Mouse (Mus musculus) layer of hippocampus, postnatal 14 days (tissue): ENCODE results near the gene Gm9972. TPM values are rescaled to one million over a fixed set of nuclear protein-coding genes. Genes with fewer than 3 reads are reported as not detected.

ENCODE experiments used
- DNase-seq, 2 experiments: peaks; one replicate each; pipeline ENCODE4 v3.0.0; 2021 to 2022; ENCODE audit warnings: low spot score in 2 of 2, mixed read lengths in 1 of 2
- long read RNA-seq, 2 experiments: library from polyadenylated mRNA; stranded (forward); transcript quantifications; one replicate each; pipeline ENCODE4 v2.0.0; 2021
- total RNA-seq, 2 experiments: library from RNA; stranded (reverse); gene quantifications; 2 replicates each; pipeline ENCODE4 v1.2.3; 2021

The Gm9972 gene
- not detected for total RNA-seq
- long read RNA-seq, experiment 1 = 0 reads
- long read RNA-seq, experiment 2 = 0 reads

GRCm38 (mm10) chr11:43035446-43035845, at the start of gene Gm9972:
TSS of gene Gm9972 (plus strand) at chr11:43035746.
- no peak for DNase-seq

DNA sequence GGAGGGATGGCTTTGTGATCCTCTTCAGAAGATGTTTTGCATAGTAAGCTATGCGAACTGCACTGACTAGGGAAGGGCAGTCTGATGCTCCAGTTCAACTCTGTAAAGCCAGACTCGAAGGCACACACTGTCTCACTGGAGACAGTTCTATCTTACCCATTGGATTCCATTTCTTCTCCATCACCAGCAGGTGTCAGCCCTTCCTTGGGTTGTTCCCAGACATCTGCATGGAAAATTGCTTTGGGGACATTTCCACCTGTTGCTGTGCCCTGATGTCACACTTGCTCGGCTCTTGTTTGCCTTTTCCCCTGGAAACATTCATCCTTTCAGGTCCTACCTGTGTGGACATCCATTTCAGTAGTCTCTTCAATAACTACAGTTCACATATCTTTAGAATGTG, 36.4 kb upstream of the Gm9972 start:
- no peak for DNase-seq

GRCm38 (mm10) chr11:43011941-43012340, 23.6 kb upstream of the Gm9972 start:
- DNase-seq = no peak

- no peak for DNase-seq
Measured at GRCm38 (mm10) chr11:43012980-43013379, 22.6 kb upstream of the Gm9972 start.

DNA sequence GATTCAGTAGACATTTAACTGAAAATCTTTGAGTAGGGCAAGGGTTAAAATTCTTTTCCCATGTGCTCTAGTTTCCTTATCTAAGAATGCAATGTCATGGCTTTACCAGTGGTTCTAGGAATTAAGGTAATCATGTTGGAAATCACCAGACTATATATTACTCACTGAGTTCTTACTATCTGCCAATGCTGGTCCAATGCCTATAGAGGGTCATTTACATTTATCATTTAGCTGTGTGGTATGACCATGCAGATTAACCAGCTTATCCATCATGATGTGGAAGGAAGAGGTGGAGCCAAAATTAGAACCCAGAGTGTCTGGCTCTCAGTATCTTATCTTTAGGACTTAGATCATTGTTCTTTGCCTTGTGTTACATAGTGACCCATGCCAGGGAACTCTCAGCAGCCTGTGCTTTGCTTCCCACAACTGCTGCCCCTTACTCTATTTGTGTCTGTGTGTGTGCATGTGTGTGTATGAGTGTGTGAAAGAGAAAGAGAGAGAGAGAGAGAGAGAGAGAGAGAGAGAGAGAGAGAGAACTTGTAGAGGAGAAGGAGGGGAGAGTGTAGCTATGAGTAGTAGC, 12.3 kb upstream of the Gm9972 start:
- DNase-seq = no peak

GRCm38 (mm10) chr11:43029813-43030212, 5.7 kb upstream of the Gm9972 start:
- DNase-seq = no peak

DNA sequence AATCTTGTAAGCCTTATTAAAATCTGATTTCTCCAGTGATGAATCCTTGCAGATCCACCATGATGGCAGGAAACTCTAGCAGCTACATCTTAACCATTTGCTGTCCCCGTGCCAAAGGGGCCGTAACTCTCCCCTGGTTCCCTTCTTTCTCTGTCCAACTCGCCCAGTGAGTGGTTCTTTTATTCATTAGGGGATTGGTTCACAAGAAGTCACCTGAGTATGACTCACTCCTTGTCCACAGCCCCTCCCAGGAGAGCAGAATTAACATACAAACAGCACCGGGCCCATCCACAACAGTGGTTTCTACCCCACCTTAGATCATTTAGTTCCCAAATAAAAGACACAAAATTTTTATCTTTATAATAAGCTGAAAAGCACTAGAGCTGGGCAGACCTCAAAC, 3.4 kb upstream of the Gm9972 start:
- no peak for DNase-seq

GRCm38 (mm10) chr11:43045871-43046548, 10.5 kb downstream of the Gm9972 start:
- no peak for DNase-seq

DNA sequence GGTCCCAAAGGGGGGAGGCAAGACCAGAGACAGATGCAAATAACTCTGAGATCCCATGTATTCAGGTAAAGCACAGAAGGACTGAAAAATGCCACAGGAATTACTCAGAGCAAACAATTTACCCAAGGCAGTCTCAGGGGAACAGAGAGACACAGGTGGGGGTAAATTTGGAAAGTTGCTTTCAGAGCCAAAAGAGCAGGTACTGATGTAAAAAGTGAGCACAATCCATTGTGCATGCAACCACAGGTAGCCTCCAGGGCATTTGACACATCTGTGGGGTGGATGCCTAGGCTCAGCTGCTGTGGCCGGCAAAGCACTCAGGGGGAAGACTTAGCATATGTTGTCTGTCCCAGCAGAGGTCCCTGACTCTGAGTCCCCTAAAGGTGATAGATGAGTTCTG, 13.8 kb downstream of the Gm9972 start:
- DNase-seq = no peak

DNA sequence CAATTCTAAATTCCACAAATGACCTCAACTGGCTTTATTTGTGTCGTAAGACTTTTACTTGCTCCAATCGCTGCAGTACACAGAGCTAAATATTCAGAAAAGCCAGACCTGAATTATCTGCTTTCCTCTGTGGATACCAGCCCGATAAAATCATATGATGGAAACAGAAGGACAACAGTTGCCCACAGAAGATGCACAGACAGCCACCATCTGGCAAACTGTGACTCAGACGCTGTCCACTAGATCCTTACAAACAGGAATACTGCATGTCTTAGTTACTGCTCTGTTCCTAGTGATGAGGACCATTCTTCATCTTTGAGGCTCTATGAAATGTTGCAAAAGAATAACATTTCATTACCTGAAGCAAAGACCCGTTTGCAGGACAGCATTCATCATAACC, 19.4 kb downstream of the Gm9972 start:
- peak in 1 of 2 experiments; percentile 34 for DNase-seq

GRCm38 (mm10) chr11:43059437-43059970, 24.0 kb downstream of the Gm9972 start:
- peak in 1 of 2 experiments; percentile 31 for DNase-seq

DNA sequence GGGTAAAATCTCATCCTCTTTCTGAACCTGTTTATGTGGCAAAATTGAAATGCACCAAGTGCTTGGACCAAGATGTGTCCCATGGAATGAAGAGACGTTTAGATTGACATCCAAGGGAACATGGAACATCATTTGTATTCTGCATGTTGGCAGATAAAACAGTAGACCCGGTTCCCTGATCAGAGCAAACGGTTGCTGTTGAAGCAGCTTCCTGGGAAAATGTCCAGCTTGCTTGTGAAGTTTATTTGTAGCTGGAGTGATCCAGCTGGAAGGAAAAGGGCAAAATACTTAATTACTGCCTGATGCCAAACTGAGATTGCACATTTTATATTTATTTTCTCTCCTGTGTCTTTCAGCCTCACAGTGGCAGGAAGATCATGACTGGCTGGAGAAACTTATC, 26.7 kb downstream of the Gm9972 start:
- DNase-seq = peak; percentile 25 to 85

- no peak for DNase-seq
Measured at GRCm38 (mm10) chr11:43086309-43087050, 50.9 kb downstream of the Gm9972 start.

Other genes with a start within 250 kb of the Gm9972 start
- 1 to 10 TPM; 2.3 to 2.6 TPM for gene Atp10b, start 114.1 kb downstream of the Gm9972 start, total RNA-seq